Mouse (Mus musculus) gastrocnemius, postnatal 10 days (tissue): ENCODE data around the gene Cacna1c. TPM values are rescaled to one million over a fixed set of nuclear protein-coding genes. Genes with fewer than 3 reads are reported as not detected.

Experiments
- DNase-seq: peaks from one replicate; pipeline ENCODE4 v3.0.0; 2021; ENCODE audit warnings: mixed read lengths
- total RNA-seq, 2 experiments: library from RNA; stranded (reverse); gene quantifications; 2 replicates each; pipeline ENCODE4 v1.2.3; 2021

Cacna1c gene
- total RNA-seq, 2 experiments from 2014 or later, result 5.2 to 7.3 TPM

- DNase-seq, result no peak
Measured at GRCm38 (mm10) chr6:118956234-118956633, 240.0 kb downstream of the Cacna1c start.

GRCm38 (mm10) chr6:118955777-118956176 is 240.4 kb downstream of the Cacna1c start:
- DNase-seq, result no peak

GRCm38 (mm10) chr6:118954988-118955554 is 241.1 kb downstream of the Cacna1c start:
- no peak for DNase-seq

GRCm38 (mm10) chr6:118952377-118952776 is 243.8 kb downstream of the Cacna1c start:
- DNase-seq, result no peak

- DNase-seq, result no peak
Measured at GRCm38 (mm10) chr6:118950190-118950589, 246.0 kb downstream of the Cacna1c start.

- DNase-seq, result no peak
Measured at GRCm38 (mm10) chr6:118947286-118947685, 248.9 kb downstream of the Cacna1c start.

GRCm38 (mm10) chr6:118946660-118947059 is 249.6 kb downstream of the Cacna1c start:
- DNase-seq, result no peak

- no peak for DNase-seq
Measured at GRCm38 (mm10) chr6:118944093-118944492, 252.1 kb downstream of the Cacna1c start.

- DNase-seq, result no peak
Measured at GRCm38 (mm10) chr6:118941816-118942215, 254.4 kb downstream of the Cacna1c start.

GRCm38 (mm10) chr6:118941036-118941435 is 255.2 kb downstream of the Cacna1c start:
- DNase-seq, result no peak

- no peak for DNase-seq
Measured at GRCm38 (mm10) chr6:118939626-118940025, 256.6 kb downstream of the Cacna1c start.

GRCm38 (mm10) chr6:118938386-118939096 is 257.7 kb downstream of the Cacna1c start:
- DNase-seq, result no peak

GRCm38 (mm10) chr6:118937536-118937935 is 258.7 kb downstream of the Cacna1c start:
- no peak for DNase-seq

- peak; percentile 37 for DNase-seq
Measured at GRCm38 (mm10) chr6:118935520-118936415, 260.4 kb downstream of the Cacna1c start.

GRCm38 (mm10) chr6:118934243-118934902 is 261.8 kb downstream of the Cacna1c start:
- DNase-seq, result no peak

- DNase-seq, result no peak
Measured at GRCm38 (mm10) chr6:118933017-118933594, 263.1 kb downstream of the Cacna1c start.

GRCm38 (mm10) chr6:118932002-118932700 is 264.1 kb downstream of the Cacna1c start:
- DNase-seq, result no peak

- no peak for DNase-seq
Measured at GRCm38 (mm10) chr6:118926669-118927068, 269.5 kb downstream of the Cacna1c start.

GRCm38 (mm10) chr6:118924426-118924825 is 271.8 kb downstream of the Cacna1c start:
- DNase-seq, result no peak

- no peak for DNase-seq
Measured at GRCm38 (mm10) chr6:118923926-118924325, 272.3 kb downstream of the Cacna1c start.

GRCm38 (mm10) chr6:118923212-118923577 is 273.0 kb downstream of the Cacna1c start:
- DNase-seq, result no peak
